Mouse (Mus musculus) neutrophil, adult 5-6 weeks (primary cell): ENCODE measurements around the gene Gpr68. TPM values are rescaled to one million over a fixed set of nuclear protein-coding genes. Genes with fewer than 3 reads are reported as not detected.
A peak's percentile ranks its signal among the peaks of the same experiment; 100 is the strongest.

Source experiments
- ATAC-seq: fragments of 151-379, 151-347 bp; 2 replicates; pipeline ENCODE4 v1.8.0; 2017; ENCODE audit warnings: mild to moderate bottlenecking, moderate TSS enrichment; ENCODE audit not compliant: insufficient number of reproducible peaks, poor library complexity, low FRiP score, severe bottlenecking; ENCODE audit errors: extremely low read depth
- total RNA-seq: library from RNA; stranded (forward); fragments of 200-1000 nt; gene quantifications from 2 replicates; pipeline ENCODE4 v1.2.3, GENCODE M21; 2017

The Gpr68 gene
- 5.1 and 6.4 TPM in 2 replicates for total RNA-seq

- ATAC-seq: no peak
Measured at GRCm38 (mm10) chr12:100907598-100908297, at the start of gene Gpr68. TSS of gene Gpr68 (minus strand) at chr12:100908198.

- ATAC-seq: no peak
Measured at GRCm38 (mm10) chr12:100957257-100957656, 49.3 kb upstream of the Gpr68 start.

- no peak for ATAC-seq
Measured at GRCm38 (mm10) chr12:100956825-100957224, 48.8 kb upstream of the Gpr68 start.

GRCm38 (mm10) chr12:100956028-100956427 lies 48.0 kb upstream of the Gpr68 start:
- no peak for ATAC-seq

GRCm38 (mm10) chr12:100953926-100954325 lies 45.9 kb upstream of the Gpr68 start:
- ATAC-seq: no peak

GRCm38 (mm10) chr12:100952193-100952931 lies 44.4 kb upstream of the Gpr68 start:
- ATAC-seq: peak; percentile 65

GRCm38 (mm10) chr12:100949146-100949545 lies 41.1 kb upstream of the Gpr68 start:
- no peak for ATAC-seq

- ATAC-seq: no peak
Measured at GRCm38 (mm10) chr12:100948021-100948420, 40.0 kb upstream of the Gpr68 start.

GRCm38 (mm10) chr12:100945948-100946347 lies 38.0 kb upstream of the Gpr68 start:
- ATAC-seq: no peak

GRCm38 (mm10) chr12:100945501-100945900 lies 37.5 kb upstream of the Gpr68 start:
- no peak for ATAC-seq

GRCm38 (mm10) chr12:100944921-100945336 lies 36.9 kb upstream of the Gpr68 start:
- ATAC-seq: no peak

- ATAC-seq: no peak
Measured at GRCm38 (mm10) chr12:100943146-100943545, 35.1 kb upstream of the Gpr68 start.

GRCm38 (mm10) chr12:100941361-100941760 lies 33.4 kb upstream of the Gpr68 start:
- ATAC-seq: no peak

GRCm38 (mm10) chr12:100937441-100938360 lies 29.7 kb upstream of the Gpr68 start:
- ATAC-seq: no peak; the same call in 1 of the 2 replicates

- ATAC-seq: no peak
Measured at GRCm38 (mm10) chr12:100936737-100937136, 28.7 kb upstream of the Gpr68 start.

- peak; percentile 82 for ATAC-seq
Measured at GRCm38 (mm10) chr12:100936116-100936515, 28.1 kb upstream of the Gpr68 start.

- ATAC-seq: no peak
Measured at GRCm38 (mm10) chr12:100934796-100935195, 26.8 kb upstream of the Gpr68 start.

GRCm38 (mm10) chr12:100931653-100932052 lies 23.7 kb upstream of the Gpr68 start:
- no peak for ATAC-seq

- 0 out of 2 replicates have a peak, but pooled peaks have one; percentile 2 for ATAC-seq
Measured at GRCm38 (mm10) chr12:100928286-100928685, 20.3 kb upstream of the Gpr68 start.
